Mouse (Mus musculus): ENCODE measurements around the gene Plp2. TPM values are rescaled to one million over a fixed set of nuclear protein-coding genes. Genes with fewer than 3 reads are reported as not detected.

The Plp2 gene
- total RNA-seq, 2 experiments from 2014 or later = 73.8 to 80.2 TPM

- DNase-seq = no peak
Measured at GRCm38 (mm10) chrX:7662936-7663335, 8.3 kb downstream of the Plp2 start.

- no peak for DNase-seq
Measured at GRCm38 (mm10) chrX:7661086-7661485, 10.1 kb downstream of the Plp2 start.

GRCm38 (mm10) chrX:7658785-7659589 lies 12.2 kb downstream of the Plp2 start:
- peak; percentile 17 to 42 for DNase-seq

- DNase-seq = peak; percentile 58 to 78
Measured at GRCm38 (mm10) chrX:7658031-7658784, 13.0 kb downstream of the Plp2 start.

GRCm38 (mm10) chrX:7657221-7657639 lies 14.0 kb downstream of the Plp2 start, which contains the start of gene Prickle3:
Gene Prickle3, plus strand, starts transcription at chrX:7657260.
- peak; percentile 75 to 80 for DNase-seq

DNA sequence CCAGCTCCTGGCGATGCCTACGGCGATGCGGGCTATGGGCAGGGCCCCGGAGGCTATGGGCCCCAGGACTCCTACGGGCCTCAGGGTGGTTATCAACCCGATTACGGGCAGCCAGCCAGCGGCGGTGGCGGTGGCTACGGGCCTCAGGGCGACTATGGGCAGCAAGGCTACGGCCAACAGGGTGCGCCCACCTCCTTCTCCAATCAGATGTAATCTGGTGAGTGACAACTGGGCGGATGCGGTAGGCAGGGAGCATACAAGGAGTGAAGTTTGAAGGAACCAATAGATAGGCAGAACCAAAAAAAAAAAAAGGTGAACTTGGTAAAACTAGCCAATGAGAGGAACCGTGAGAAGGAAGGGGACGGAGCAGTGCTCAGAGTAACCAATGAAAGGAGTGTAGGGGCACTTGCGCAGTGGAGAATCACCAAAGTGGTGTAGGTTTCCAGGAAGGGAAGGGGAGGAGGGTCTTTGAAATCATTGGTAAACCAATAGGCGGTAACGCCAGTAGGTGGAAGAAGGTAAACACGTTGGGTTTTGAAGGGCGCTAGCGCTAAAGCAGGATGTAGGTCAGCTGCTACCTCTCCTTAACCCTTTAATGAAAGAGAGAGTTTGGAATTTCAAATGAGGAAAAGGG lies 22.4 kb downstream of the Plp2 start:
- DNase-seq = peak; percentile 82 to 87

DNA sequence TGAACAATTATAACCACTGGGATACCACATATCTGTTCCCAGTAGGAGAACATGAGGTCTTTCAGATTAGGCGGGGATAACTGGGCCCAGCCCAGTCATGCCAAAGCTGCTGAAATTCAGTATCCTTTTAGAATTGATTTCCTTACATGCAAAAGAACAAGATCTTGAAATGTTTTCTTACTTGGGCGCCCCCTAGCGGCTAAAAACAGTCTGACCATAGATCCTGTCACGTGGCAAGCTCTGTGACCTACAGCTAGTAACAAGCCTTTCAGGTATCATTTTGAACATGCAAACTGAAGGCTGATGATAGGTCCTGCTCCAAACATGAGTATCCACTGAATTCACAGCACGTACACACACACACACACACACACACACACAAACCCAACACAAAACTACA lies 25.8 kb downstream of the Plp2 start:
- peak; percentile 79 to 81 for DNase-seq

DNA sequence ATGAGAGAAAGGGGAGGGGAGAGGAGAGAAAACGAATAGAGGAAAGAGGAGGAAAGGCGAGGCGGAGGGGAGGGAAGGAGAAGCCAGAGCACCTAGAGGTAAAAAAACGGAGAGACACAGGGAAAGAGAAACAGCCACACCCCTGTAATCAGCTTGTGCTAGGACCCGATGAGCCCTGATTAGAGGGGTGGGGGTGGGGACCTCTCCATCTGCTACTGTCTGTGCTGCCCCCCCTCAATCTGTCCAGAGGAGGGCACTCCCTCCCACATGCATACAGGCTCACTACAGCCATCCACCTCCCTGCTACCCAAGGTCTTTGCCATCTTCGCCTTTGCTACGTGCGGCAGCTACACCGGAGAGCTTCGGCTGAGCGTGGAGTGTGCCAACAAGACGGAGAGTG lies 30.4 kb downstream of the Plp2 start:
- DNase-seq = no peak

DNA sequence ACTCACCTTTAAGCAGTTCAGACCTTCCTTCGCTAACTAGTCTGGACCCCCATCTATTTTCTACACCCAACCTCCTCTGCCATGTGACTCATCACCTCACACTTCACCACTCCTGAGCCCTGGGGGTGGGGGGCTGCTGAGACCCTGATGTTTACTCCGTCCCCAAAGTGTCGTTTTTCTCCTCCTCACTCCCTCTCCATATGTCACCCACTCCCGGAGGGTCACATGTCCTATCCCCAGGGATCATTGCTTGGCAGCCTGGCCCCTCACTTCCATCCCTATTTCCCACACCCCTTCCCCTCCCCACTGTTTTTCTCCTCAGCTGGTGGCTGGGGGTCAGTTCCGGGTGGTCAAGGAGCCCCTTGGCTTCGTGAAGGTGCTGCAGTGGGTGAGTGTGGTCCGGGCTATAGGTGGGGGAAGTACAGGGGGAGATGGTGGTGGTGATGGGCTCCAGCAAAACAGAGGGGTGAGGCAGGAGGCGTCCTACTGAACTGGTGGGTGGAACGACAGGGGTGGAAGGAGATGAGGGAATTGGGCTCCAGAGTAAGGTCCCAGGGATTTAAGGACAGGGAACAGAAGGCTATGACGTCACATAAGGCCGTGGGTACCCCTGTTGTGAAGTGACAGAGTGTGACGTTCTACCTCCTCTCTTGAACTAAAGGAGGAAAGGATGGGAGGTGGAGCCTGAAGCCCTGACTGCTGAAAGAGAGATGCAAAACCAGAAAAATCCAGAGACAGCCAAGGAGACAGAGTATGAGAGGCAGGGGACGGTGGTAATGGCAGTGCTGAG lies 31.5 kb downstream of the Plp2 start:
- DNase-seq = no peak

- peak; percentile 85 to 87 for DNase-seq
Measured at GRCm38 (mm10) chrX:7638401-7639091, 32.6 kb downstream of the Plp2 start, which contains the start of gene Syp. Gene Syp, plus strand, starts transcription at chrX:7638471.

DNA sequence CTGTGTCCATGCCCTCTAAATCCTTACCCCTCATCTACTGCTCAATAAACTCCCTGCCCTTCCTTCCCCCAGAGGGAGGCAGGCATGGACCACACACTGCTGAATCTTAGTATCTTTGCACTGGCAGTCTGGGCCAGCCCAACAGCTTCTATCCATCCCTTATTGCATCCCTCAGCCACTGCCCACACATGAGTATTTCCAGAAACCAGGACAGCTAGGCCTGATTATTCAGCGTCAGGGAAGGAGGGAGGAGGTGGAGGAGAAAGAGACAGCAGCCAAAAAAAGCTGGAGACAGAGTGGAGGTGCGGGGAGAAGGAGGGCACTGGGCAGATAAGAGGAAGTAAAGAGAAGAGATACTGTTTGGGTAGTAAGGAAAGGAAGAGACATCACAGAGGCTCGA lies 36.1 kb downstream of the Plp2 start:
- DNase-seq = no peak

GRCm38 (mm10) chrX:7632560-7632959 lies 38.6 kb downstream of the Plp2 start:
- no peak for DNase-seq

Other genes starting within 250 kb of the Plp2 start
- gene Foxp3, start 97.7 kb downstream of the Plp2 start, total RNA-seq (2021) = not detected
- 1 to 10 TPM; 3.8 to 4.5 TPM for gene Ppp1r3f, start 97.1 kb downstream of the Plp2 start, total RNA-seq (2021)
- 10 to 100 TPM; 19.0 to 28.3 TPM for gene Ccdc22, start 65.9 kb downstream of the Plp2 start, total RNA-seq (2021)
- under 1 TPM in 1 of 2 experiments, not detected in 1; 0.13 TPM for gene Cacna1f, start 64.3 kb downstream of the Plp2 start, total RNA-seq (2021)
- gene Syp, start 32.9 kb downstream of the Plp2 start, total RNA-seq (2021) = 10 to 100 TPM; 32.8 to 48.6 TPM
- 10 to 100 TPM in 1 of 2 experiments, 1 to 10 TPM in 1; 7.7 to 11.9 TPM for gene Prickle3, start 14.1 kb downstream of the Plp2 start, total RNA-seq (2021)
- gene Magix, start 9.9 kb upstream of the Plp2 start, total RNA-seq (2021) = under 1 TPM; 0.66 to 0.89 TPM
- gene Gpkow, start 25.7 kb upstream of the Plp2 start, total RNA-seq (2021) = 10 to 100 TPM; 49.7 to 66.9 TPM
- 10 to 100 TPM; 48.7 to 67.5 TPM for gene Wdr45, start 42.9 kb upstream of the Plp2 start, total RNA-seq (2021)
- under 1 TPM in 1 of 2 experiments, not detected in 1; 0.43 TPM for gene Gm45208, start 50.9 kb upstream of the Plp2 start, total RNA-seq (2021)
- gene Praf2, start 57.0 kb upstream of the Plp2 start, total RNA-seq (2021) = 10 to 100 TPM; 11.5 to 16.3 TPM
- 1 to 10 TPM; 2.2 to 4.0 TPM for gene Ccdc120, start 79.5 kb upstream of the Plp2 start, total RNA-seq (2021)
- gene Tfe3, start 91.2 kb upstream of the Plp2 start, total RNA-seq (2021) = 10 to 100 TPM; 44.5 to 48.7 TPM
- 10 to 100 TPM; 41.0 to 50.8 TPM for gene Gripap1, start 118.4 kb upstream of the Plp2 start, total RNA-seq (2021)
- under 1 TPM; 0.49 to 0.89 TPM for gene Kcnd1, start 150.9 kb upstream of the Plp2 start, total RNA-seq (2021)
- gene Otud5, start 170.0 kb upstream of the Plp2 start, total RNA-seq (2021) = 10 to 100 TPM; 59.0 to 63.3 TPM
- 1 to 10 TPM; 8.5 to 9.0 TPM for gene Pim2, start 206.9 kb upstream of the Plp2 start, total RNA-seq (2021)
- 10 to 100 TPM; 38.6 to 43.9 TPM for gene Slc35a2, start 212.6 kb upstream of the Plp2 start, total RNA-seq (2021)
- gene Pqbp1, start 227.9 kb upstream of the Plp2 start, total RNA-seq (2021) = 100 to 1,000 TPM; 120 to 121 TPM
- 100 to 1,000 TPM; 113 to 126 TPM for gene Timm17b, start 228.0 kb upstream of the Plp2 start, total RNA-seq (2021)
- gene Gm10491, start 236.4 kb upstream of the Plp2 start, total RNA-seq (2021) = not detected
- gene Gm10490, start 238.2 kb upstream of the Plp2 start, total RNA-seq (2021) = not detected
- gene Pcsk1n, start 248.4 kb upstream of the Plp2 start, total RNA-seq (2021) = 10 to 100 TPM; 28.0 to 39.7 TPM

Data from adrenal gland, postnatal 36 days (tissue).